Mouse (Mus musculus) frontal cortex, postnatal 25 days (tissue): ENCODE measurements around the gene Mylk2.

Experiments
- DNase-seq, 2 experiments: peaks; one replicate each; pipeline ENCODE4 v3.0.0; 2022; ENCODE audit warnings: low spot score in 2 of 2

Gene Mylk2

GRCm38 (mm10) chr2:152944013-152944412 is 32.9 kb downstream of the Mylk2 start:
- DNase-seq: no peak

- no peak for DNase-seq
These were observed 35.9 kb downstream of the Mylk2 start for GRCm38 (mm10) chr2:152947098-152947497.

GRCm38 (mm10) chr2:152948438-152949020 is 37.4 kb downstream of the Mylk2 start:
- no peak for DNase-seq

GRCm38 (mm10) chr2:152950358-152951064 is 39.4 kb downstream of the Mylk2 start:
- DNase-seq: no peak

GRCm38 (mm10) chr2:152951065-152951849 is 40.1 kb downstream of the Mylk2 start, which contains the start of gene Dusp15:
Dusp15 (minus strand) TSS chr2:152951698.
- DNase-seq: peak; percentile 43 to 46

GRCm38 (mm10) chr2:152951850-152952720 is 40.9 kb downstream of the Mylk2 start:
- DNase-seq: no peak

- no peak for DNase-seq
These were observed 47.0 kb downstream of the Mylk2 start for GRCm38 (mm10) chr2:152958116-152958515.

GRCm38 (mm10) chr2:152962091-152962793 is 51.1 kb downstream of the Mylk2 start, which contains the start of gene Ttll9:
Ttll9 (plus strand) TSS chr2:152962485.
- peak; percentile 60 to 62 for DNase-seq

GRCm38 (mm10) chr2:152965555-152965954 is 54.4 kb downstream of the Mylk2 start:
- DNase-seq: no peak
